Comparison of ENCODE assay signal across 24 mouse cellular contexts in genomic region chr12:58956624-58957023, GRCm38 (mm10). TPM values are rescaled to one million over a fixed set of nuclear protein-coding genes. Genes with fewer than 3 reads are reported as not detected.
DNase-seq lines count a peak whose midpoint lies in the region; ATAC-seq and TF ChIP-seq lines count a peak whose summit lies in the region.
"Had no signal": no experiment of that assay in that cellular context is flagged by ENCODE, and none has a peak within 500 bp of the region (broad histone marks: within the 10 kb centered on the region; RNA-seq: fewer than 3 reads in every experiment).

No protein-coding gene starts in this region.

- no peak overlapping the region for H3K4me3 ChIP-seq in heart, embryonic 10.5 days
- H3K4me3 ChIP-seq in kidney, embryonic 16.5 days (ENCODE audit: low read length) = no peak overlapping the region
- no peak overlapping the region for H3K4me3 ChIP-seq in lung, postnatal 0 days (ENCODE audit: low read depth, low read length)
- no peak overlapping the region for H3K4me3 ChIP-seq in intestine, postnatal 0 days (ENCODE audit: low read depth, low read length)
- H3K4me3 ChIP-seq: erythroblast, embryonic 14.5 days; heart, embryonic 15.5 days; hindbrain, embryonic 15.5 days; liver, embryonic 12.5 days had no signal

- H3K27me3 ChIP-seq in heart, embryonic 10.5 days (ENCODE audit: insufficient read depth, poor library complexity, severe bottlenecking) = no peaks in the 10 kb centered on the region
- no peaks in the 10 kb centered on the region for H3K27me3 ChIP-seq in kidney, embryonic 16.5 days (ENCODE audit: insufficient read depth, low read length)
- no peaks in the 10 kb centered on the region for H3K27me3 ChIP-seq in lung, postnatal 0 days (replicated peaks; ENCODE audit: insufficient read depth, low read length)
- H3K27me3 ChIP-seq in intestine, postnatal 0 days (replicated peaks; ENCODE audit: control insufficient read depth, insufficient read depth, low read length) = no peaks in the 10 kb centered on the region
- H3K27me3 ChIP-seq: heart, embryonic 15.5 days; hindbrain, embryonic 15.5 days; liver, embryonic 12.5 days had no signal

- no peak for TF ChIP-seq CTCF in lung, postnatal 0 days (IDR thresholded peaks at IDR 0.05)
- no peak for TF ChIP-seq CTCF in intestine, postnatal 0 days (IDR thresholded peaks at IDR 0.05; ENCODE audit: low read depth)

- no peak overlapping the region for H3K9ac ChIP-seq in kidney, embryonic 16.5 days (replicated peaks; ENCODE audit: low read length)
- no peak overlapping the region for H3K9ac ChIP-seq in lung, postnatal 0 days (replicated peaks; ENCODE audit: low read depth)
- no peak overlapping the region for H3K9ac ChIP-seq in intestine, postnatal 0 days (ENCODE audit: low read depth, low read length)
- H3K9ac ChIP-seq: heart, embryonic 15.5 days; hindbrain, embryonic 15.5 days; liver, embryonic 12.5 days; liver, postnatal 0 days had no signal

- no peak overlapping the region for H3K27ac ChIP-seq in heart, embryonic 10.5 days
- H3K27ac ChIP-seq in kidney, embryonic 16.5 days (ENCODE audit: low read length) = no peak overlapping the region
- no peak overlapping the region for H3K27ac ChIP-seq in lung, postnatal 0 days (ENCODE audit: low read length)
- H3K27ac ChIP-seq in intestine, postnatal 0 days (ENCODE audit: low read depth, low read length) = no peak overlapping the region
- H3K27ac ChIP-seq: heart, embryonic 15.5 days; hindbrain, embryonic 15.5 days; liver, embryonic 12.5 days had no signal

- H3K9me3 ChIP-seq in heart, embryonic 10.5 days = no peaks in the 10 kb centered on the region
- H3K9me3 ChIP-seq in kidney, embryonic 16.5 days (ENCODE audit: low read length) = no peaks in the 10 kb centered on the region
- H3K9me3 ChIP-seq in lung, postnatal 0 days (ENCODE audit: low read length) = no peaks in the 10 kb centered on the region
- no peaks in the 10 kb centered on the region for H3K9me3 ChIP-seq in intestine, postnatal 0 days (ENCODE audit: control insufficient read depth)
- H3K9me3 ChIP-seq: G1E; heart, embryonic 15.5 days; hindbrain, embryonic 15.5 days; liver, embryonic 12.5 days had no signal

- H3K4me2 ChIP-seq in kidney, embryonic 16.5 days (replicated peaks; ENCODE audit: low read depth, low read length) = no peak overlapping the region
- H3K4me2 ChIP-seq in lung, postnatal 0 days (replicated peaks; ENCODE audit: low read depth, low read length) = no peak overlapping the region
- no peak overlapping the region for H3K4me2 ChIP-seq in intestine, postnatal 0 days (replicated peaks; ENCODE audit: low read depth)
- H3K4me2 ChIP-seq: heart, embryonic 15.5 days; hindbrain, embryonic 15.5 days; liver, embryonic 12.5 days had no signal

- TF ChIP-seq EP300 in lung, postnatal 0 days (IDR thresholded peaks at IDR 0.05) = no peak

- WGBS in heart, embryonic 10.5 days = 77% methylated on average over 7 of the region's 7 CpGs
- WGBS in kidney, embryonic 16.5 days = 46% methylated on average over 7 of the region's 7 CpGs
- 34% methylated on average over 7 of the region's 7 CpGs for WGBS in lung, postnatal 0 days
- 44% methylated on average over 7 of the region's 7 CpGs for WGBS in intestine, postnatal 0 days

- peaks cover 10% of the 10 kb centered on the region; the same call in 1 of the 2 replicates for H3K4me1 ChIP-seq in heart, embryonic 10.5 days
- H3K4me1 ChIP-seq in kidney, embryonic 16.5 days (ENCODE audit: insufficient read depth, low read length) = no peaks in the 10 kb centered on the region
- no peaks in the 10 kb centered on the region for H3K4me1 ChIP-seq in lung, postnatal 0 days (ENCODE audit: insufficient read depth, low read depth, low read length)
- no peaks in the 10 kb centered on the region for H3K4me1 ChIP-seq in intestine, postnatal 0 days (replicated peaks; ENCODE audit: control insufficient read depth, insufficient read depth, low read length)
- H3K4me1 ChIP-seq: hindbrain, embryonic 15.5 days had no signal

- peak; percentile 63 for ATAC-seq in kidney, embryonic 16.5 days (ENCODE audit: low FRiP score, low TSS enrichment)
- ATAC-seq in lung, postnatal 0 days = peak; percentile 37; the same call in 1 of the 2 replicates
- ATAC-seq in intestine, postnatal 0 days = peak; percentile 14; the same call in 1 of the 2 replicates
- ATAC-seq: inflammation-experienced regulatory T-cells, adult 6 months; liver, embryonic 12.5 days; liver, postnatal 0 days had no signal

- peaks cover 11% of the 10 kb centered on the region; the same call in 1 of the 2 replicates for H3K36me3 ChIP-seq in heart, embryonic 10.5 days
- peaks cover 14% of the 10 kb centered on the region for H3K36me3 ChIP-seq in kidney, embryonic 16.5 days (ENCODE audit: insufficient read depth, low read length)
- H3K36me3 ChIP-seq in lung, postnatal 0 days (ENCODE audit: insufficient read depth, low read length) = peaks cover 5% of the 10 kb centered on the region; the same call in 1 of the 2 replicates
- H3K36me3 ChIP-seq in intestine, postnatal 0 days (ENCODE audit: control insufficient read depth, insufficient read depth) = peaks cover 18% of the 10 kb centered on the region; the same call in 1 of the 2 replicates

- peak; percentile 39 for DNase-seq in heart, embryonic 10.5 days (ENCODE audit: low spot score)
- DNase-seq in heart, postnatal 4 days = no peak
- no peak for DNase-seq in kidney, adult 9 months
- DNase-seq in lung, postnatal 0 days (ENCODE audit: low spot score) = no peak
- DNase-seq in lung, postnatal 4 days = no peak
- no peak for DNase-seq in spleen, adult 18-20 months
- DNase-seq: adrenal gland, adult 8-10 months; cerebellum, adult 2 months; gastrocnemius, postnatal 10 days; heart, postnatal 36 days; kidney, postnatal 36 days; layer of hippocampus, postnatal 36 days; left cerebral cortex, postnatal 4 days; liver, postnatal 0 days; midbrain, embryonic 14.5 days; right cerebral cortex, postnatal 4 days had no signal

RNA-seq across cellular contexts. Expression of gene Sec23a, which starts 55.2 kb away (rescaled TPM):
- 77.3 and 84.6 TPM in 2 replicates for polyA plus RNA-seq in heart, embryonic 10.5 days (2016; fragmentation: Nextera tagmentation; extraction: Ambion mirVana)
- 10 to 100 TPM; 51.0 to 53.8 TPM for total RNA-seq in heart, postnatal 4 days (2021)
- polyA plus RNA-seq in kidney, embryonic 16.5 days (2015; fragmentation: Nextera tagmentation; extraction: Ambion mirVana) = 78.7 and 83.9 TPM in 2 replicates
- polyA plus RNA-seq in lung, postnatal 0 days (2015; fragmentation: Nextera tagmentation; extraction: Ambion mirVana) = 29.0 and 33.7 TPM in 2 replicates
- 120 and 124 TPM in 2 replicates for polyA plus RNA-seq in intestine, postnatal 0 days (2015; fragmentation: Nextera tagmentation; extraction: Ambion mirVana)

RNA-seq across cellular contexts. Expression of gene Gemin2, which starts 56.6 kb away (rescaled TPM):
- polyA plus RNA-seq in heart, embryonic 10.5 days (2016; fragmentation: Nextera tagmentation; extraction: Ambion mirVana) = 30.1 and 35.6 TPM in 2 replicates
- total RNA-seq in heart, postnatal 4 days (2021) = 1 to 10 TPM; 8.8 to 9.8 TPM
- polyA plus RNA-seq in kidney, embryonic 16.5 days (2015; fragmentation: Nextera tagmentation; extraction: Ambion mirVana) = 30.3 and 30.7 TPM in 2 replicates
- polyA plus RNA-seq in lung, postnatal 0 days (2015; fragmentation: Nextera tagmentation; extraction: Ambion mirVana) = 11.0 and 13.3 TPM in 2 replicates
- 7.7 and 8.8 TPM in 2 replicates for polyA plus RNA-seq in intestine, postnatal 0 days (2015; fragmentation: Nextera tagmentation; extraction: Ambion mirVana)
